Mouse (Mus musculus): ENCODE measurements at regions not wholly inside any gene's neighbourhood (a gene's known extent, or its start where the extent isn't known, plus 50 kb on each side); places are given as distances from the start of the nearest gene placed in this dataset.

GRCm38 (mm10) chr13:53910251-53910650, 145.3 kb downstream of the Drd1 start:
- no peaks in the 10 kb centered on the region for H3K27me3 ChIP-seq (replicated peaks; ENCODE audit: control insufficient read depth, insufficient read depth, low read length)
- no peaks in the 10 kb centered on the region for H3K4me1 ChIP-seq (replicated peaks; ENCODE audit: control insufficient read depth, insufficient read depth, low read length)
- 91% methylated on average over 4 of the region's 4 CpGs for WGBS
- no peak for ATAC-seq
- no peak overlapping the region for H3K4me2 ChIP-seq (replicated peaks; ENCODE audit: low read depth)
- no peak overlapping the region for H3K27ac ChIP-seq (ENCODE audit: low read depth, low read length)
- no peak overlapping the region for H3K4me3 ChIP-seq (ENCODE audit: low read depth, low read length)
- no peak overlapping the region for H3K9ac ChIP-seq (ENCODE audit: low read depth, low read length)
- H3K9me3 ChIP-seq (ENCODE audit: control insufficient read depth): no peaks in the 10 kb centered on the region
- no peak for TF ChIP-seq CTCF (IDR thresholded peaks at IDR 0.05; ENCODE audit: low read depth)
- H3K36me3 ChIP-seq (ENCODE audit: control insufficient read depth, insufficient read depth): no peaks in the 10 kb centered on the region

GRCm38 (mm10) chr13:53904471-53904870, 151.0 kb downstream of the Drd1 start:
- 76% methylated on average over 8 of the region's 8 CpGs for WGBS
- no peak overlapping the region for H3K9ac ChIP-seq (ENCODE audit: low read depth, low read length)
- no peaks in the 10 kb centered on the region for H3K9me3 ChIP-seq (ENCODE audit: control insufficient read depth)
- no peak overlapping the region for H3K27ac ChIP-seq (ENCODE audit: low read depth, low read length)
- no peak overlapping the region for H3K4me2 ChIP-seq (replicated peaks; ENCODE audit: low read depth)
- H3K27me3 ChIP-seq (replicated peaks; ENCODE audit: control insufficient read depth, insufficient read depth, low read length): no peaks in the 10 kb centered on the region
- no peaks in the 10 kb centered on the region for H3K4me1 ChIP-seq (replicated peaks; ENCODE audit: control insufficient read depth, insufficient read depth, low read length)
- no peak overlapping the region for H3K4me3 ChIP-seq (ENCODE audit: low read depth, low read length)
- TF ChIP-seq CTCF (IDR thresholded peaks at IDR 0.05; ENCODE audit: low read depth): no peak
- no peaks in the 10 kb centered on the region for H3K36me3 ChIP-seq (ENCODE audit: control insufficient read depth, insufficient read depth)
- no peak for ATAC-seq

- 38% methylated on average over 7 of the region's 7 CpGs for WGBS
- TF ChIP-seq CTCF (IDR thresholded peaks at IDR 0.05; ENCODE audit: low read depth): no peak
Measured at GRCm38 (mm10) chr13:53903626-53904025, 151.9 kb downstream of the Drd1 start.

GRCm38 (mm10) chr13:53902831-53903230, 152.7 kb downstream of the Drd1 start:
- Histone ChIP-seq H3K4me1 (replicated peaks; ENCODE audit: control insufficient read depth, insufficient read depth, low read length) (no peaks in the 10 kb centered on the region), H3K27me3 (replicated peaks; ENCODE audit: control insufficient read depth, insufficient read depth, low read length) (no peaks in the 10 kb centered on the region), H3K4me2 (replicated peaks; ENCODE audit: low read depth) (no peak overlapping the region), H3K9me3 (ENCODE audit: control insufficient read depth) (no peaks in the 10 kb centered on the region), H3K9ac (ENCODE audit: low read depth, low read length) (no peak overlapping the region), H3K4me3 (ENCODE audit: low read depth, low read length) (no peak overlapping the region), H3K36me3 (ENCODE audit: control insufficient read depth, insufficient read depth) (no peaks in the 10 kb centered on the region), H3K27ac (ENCODE audit: low read depth, low read length) (no peak overlapping the region)
- WGBS: 93% methylated on average over 2 of the region's 2 CpGs
- no peak for TF ChIP-seq CTCF (IDR thresholded peaks at IDR 0.05; ENCODE audit: low read depth)
- ATAC-seq: no peak

More at GRCm38 (mm10) chr13:53903626-53904025, 151.9 kb downstream of the Drd1 start:
- Histone ChIP-seq H3K27ac (ENCODE audit: low read depth, low read length) (no peak overlapping the region), H3K9ac (ENCODE audit: low read depth, low read length) (no peak overlapping the region), H3K27me3 (replicated peaks; ENCODE audit: control insufficient read depth, insufficient read depth, low read length) (no peaks in the 10 kb centered on the region), H3K4me2 (replicated peaks; ENCODE audit: low read depth) (no peak overlapping the region), H3K9me3 (ENCODE audit: control insufficient read depth) (no peaks in the 10 kb centered on the region), H3K4me3 (ENCODE audit: low read depth, low read length) (no peak overlapping the region), H3K36me3 (ENCODE audit: control insufficient read depth, insufficient read depth) (no peaks in the 10 kb centered on the region), H3K4me1 (replicated peaks; ENCODE audit: control insufficient read depth, insufficient read depth, low read length) (no peaks in the 10 kb centered on the region)
- ATAC-seq: no peak

- TF ChIP-seq CTCF (IDR thresholded peaks at IDR 0.05; ENCODE audit: low read depth): no peak
- 67% methylated on average over 3 of the region's 3 CpGs for WGBS
- Histone ChIP-seq H3K9ac (ENCODE audit: low read depth, low read length) (no peak overlapping the region), H3K4me2 (replicated peaks; ENCODE audit: low read depth) (no peak overlapping the region), H3K4me1 (replicated peaks; ENCODE audit: control insufficient read depth, insufficient read depth, low read length) (no peaks in the 10 kb centered on the region), H3K27me3 (replicated peaks; ENCODE audit: control insufficient read depth, insufficient read depth, low read length) (no peaks in the 10 kb centered on the region), H3K27ac (ENCODE audit: low read depth, low read length) (no peak overlapping the region), H3K9me3 (ENCODE audit: control insufficient read depth) (no peaks in the 10 kb centered on the region), H3K36me3 (ENCODE audit: control insufficient read depth, insufficient read depth) (no peaks in the 10 kb centered on the region), H3K4me3 (ENCODE audit: low read depth, low read length) (no peak overlapping the region)
- no peak for ATAC-seq
Measured at GRCm38 (mm10) chr13:53900406-53901025, 155.0 kb downstream of the Drd1 start.

GRCm38 (mm10) chr13:53898351-53898750, 157.2 kb downstream of the Drd1 start:
- TF ChIP-seq CTCF (IDR thresholded peaks at IDR 0.05; ENCODE audit: low read depth): no peak
- no peak overlapping the region for H3K27ac ChIP-seq (ENCODE audit: low read depth, low read length)
- no peaks in the 10 kb centered on the region for H3K4me1 ChIP-seq (replicated peaks; ENCODE audit: control insufficient read depth, insufficient read depth, low read length)
- H3K27me3 ChIP-seq (replicated peaks; ENCODE audit: control insufficient read depth, insufficient read depth, low read length): no peaks in the 10 kb centered on the region
- H3K36me3 ChIP-seq (ENCODE audit: control insufficient read depth, insufficient read depth): no peaks in the 10 kb centered on the region
- H3K9me3 ChIP-seq (ENCODE audit: control insufficient read depth): no peaks in the 10 kb centered on the region
- 65% methylated on average over 10 of the region's 10 CpGs for WGBS
- no peak for ATAC-seq
- H3K9ac ChIP-seq (ENCODE audit: low read depth, low read length): no peak overlapping the region
- H3K4me2 ChIP-seq (replicated peaks; ENCODE audit: low read depth): no peak overlapping the region
- no peak overlapping the region for H3K4me3 ChIP-seq (ENCODE audit: low read depth, low read length)

DNA sequence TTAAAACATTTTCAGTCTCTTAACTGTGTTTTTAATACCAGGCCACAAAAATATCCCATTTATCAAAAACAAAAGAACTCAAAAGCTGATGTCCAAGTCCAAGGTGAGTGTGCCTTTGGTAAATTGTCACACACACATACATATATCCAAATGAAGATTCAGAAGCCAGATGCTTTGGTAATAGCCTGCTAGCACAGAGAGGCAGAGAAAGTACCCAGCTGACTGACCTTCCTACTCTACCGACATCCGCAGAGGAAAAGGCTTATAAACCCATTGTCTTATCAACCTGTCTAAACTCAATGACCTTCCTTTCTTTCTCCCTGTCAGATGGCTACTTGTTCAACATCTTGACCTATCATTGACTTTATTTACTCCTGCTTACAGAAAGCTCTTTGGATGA, 158.3 kb downstream of the Drd1 start:
- H3K9me3 ChIP-seq (ENCODE audit: control insufficient read depth): no peaks in the 10 kb centered on the region
- H3K4me2 ChIP-seq (replicated peaks; ENCODE audit: low read depth): no peak overlapping the region
- no peaks in the 10 kb centered on the region for H3K4me1 ChIP-seq (replicated peaks; ENCODE audit: control insufficient read depth, insufficient read depth, low read length)
- ATAC-seq: no peak
- no peaks in the 10 kb centered on the region for H3K27me3 ChIP-seq (replicated peaks; ENCODE audit: control insufficient read depth, insufficient read depth, low read length)
- no peak for TF ChIP-seq CTCF (IDR thresholded peaks at IDR 0.05; ENCODE audit: low read depth)
- 87% methylated on average over 2 of the region's 2 CpGs for WGBS
- H3K36me3 ChIP-seq (ENCODE audit: control insufficient read depth, insufficient read depth): no peaks in the 10 kb centered on the region
- H3K9ac ChIP-seq (ENCODE audit: low read depth, low read length): no peak overlapping the region
- no peak overlapping the region for H3K4me3 ChIP-seq (ENCODE audit: low read depth, low read length)
- H3K27ac ChIP-seq (ENCODE audit: low read depth, low read length): no peak overlapping the region
